Mouse (Mus musculus) C3H10T1/2 (cell line): ENCODE data around the gene Orc2. TPM values are rescaled to one million over a fixed set of nuclear protein-coding genes. Genes with fewer than 3 reads are reported as not detected.

Experiments
- polyA plus RNA-seq, 2 experiments: library from polyadenylated mRNA; unstranded; fragments of >200 nt; fragmentation: generic; extraction: Trizol; gene quantifications; one replicate each; pipeline ENCODE4 v1.2.1; 2012; ENCODE audit warnings: missing spikeins in 2 of 2

Gene Orc2
- polyA plus RNA-seq, result 1 to 10 TPM in 1 of 2 experiments, under 1 TPM in 1; 0.70 to 5.2 TPM

GRCm38 (mm10) chr1:58504577-58505254 is at the start of gene Orc2:
Gene Orc2, minus strand, starts transcription at chr1:58505109.

GRCm38 (mm10) chr1:58445143-58445722 is 59.7 kb downstream of the Orc2 start, which contains the start of the genes Nif3l1 and Ppil3:
Gene Nif3l1, plus strand, starts transcription at chr1:58445151.
Gene Ppil3, minus strand, starts transcription at chr1:58445486.

GRCm38 (mm10) chr1:58423371-58424248 is 81.3 kb downstream of the Orc2 start, which contains the start of gene Clk1:
Gene Clk1, minus strand, starts transcription at chr1:58424066.

Other genes with a start within 250 kb of the Orc2 start
- under 1 TPM in 1 of 2 experiments, not detected in 1; 0.01 TPM for gene Aox2, start 226.8 kb downstream of the Orc2 start, polyA plus RNA-seq
- gene Bzw1, start 112.2 kb downstream of the Orc2 start, polyA plus RNA-seq, result 10 to 100 TPM in 1 of 2 experiments, 1 to 10 TPM in 1; 3.3 to 22.1 TPM
- gene Clk1, start 81.0 kb downstream of the Orc2 start, polyA plus RNA-seq, result 10 to 100 TPM in 1 of 2 experiments, under 1 TPM in 1; 0.91 to 19.6 TPM
- 10 to 100 TPM; 19.8 to 24.7 TPM for gene Nif3l1, start 60.0 kb downstream of the Orc2 start, polyA plus RNA-seq
- 10 to 100 TPM; 35.9 to 59.4 TPM for gene Ppil3, start 59.6 kb downstream of the Orc2 start, polyA plus RNA-seq
- under 1 TPM; 0.07 to 0.39 TPM for gene Fam126b, start 81.2 kb upstream of the Orc2 start, polyA plus RNA-seq
- 100 to 1,000 TPM in 1 of 2 experiments, 10 to 100 TPM in 1; 58.4 to 123 TPM for gene Ndufb3, start 81.3 kb upstream of the Orc2 start, polyA plus RNA-seq
- gene Als2cr12, start 190.9 kb upstream of the Orc2 start, polyA plus RNA-seq, result under 1 TPM; 0.02 to 0.05 TPM
- 10 to 100 TPM; 18.6 to 33.0 TPM for gene Cflar, start 206.4 kb upstream of the Orc2 start, polyA plus RNA-seq